Mouse (Mus musculus) stomach, embryonic 16.5 days (tissue): ENCODE results near the gene Vps72. TPM values are rescaled to one million over a fixed set of nuclear protein-coding genes. Genes with fewer than 3 reads are reported as not detected.
"Not testable (repeated sequence)": the region's sequence is repeated elsewhere in the genome, so short reads cannot be mapped to it uniquely, and the experiment has no call there.

Source experiments
- ATAC-seq: fragments of 200-750 bp; cut with Nextera tagmentation; 2 replicates; pipeline ENCODE4 v1.8.0; 2017; ENCODE audit warnings: moderate number of reproducible peaks, moderate TSS enrichment; ENCODE audit not compliant: insufficient read depth, low FRiP score
- H3K27ac ChIP-seq: fragments of 300-500 bp; sonication (generic); 2 replicates; pipeline ENCODE4 v1.5.1; 2014; ENCODE audit warnings: low read length
- H3K27me3 ChIP-seq: fragments of 300-500 bp; sonication (generic); 2 replicates; pipeline ENCODE4 v1.6.1; 2014; ENCODE audit warnings: low read length, control low read depth, mixed read lengths; ENCODE audit not compliant: control insufficient read depth, insufficient read depth
- H3K36me3 ChIP-seq: fragments of 300-500 bp; sonication (generic); 2 replicates; pipeline ENCODE4 v1.6.1; 2014; ENCODE audit warnings: low read length; ENCODE audit not compliant: control insufficient read depth, insufficient read depth
- H3K4me1 ChIP-seq: fragments of 300-500 bp; sonication (generic); 2 replicates; pipeline ENCODE4 v1.6.1; 2014; ENCODE audit warnings: low read length, control low read depth, mixed read lengths; ENCODE audit not compliant: control insufficient read depth, insufficient read depth
- H3K4me2 ChIP-seq: fragments of 300-500 bp; sonication (generic); 2 replicates; pipeline ENCODE4 v1.6.1; 2014; ENCODE audit warnings: low read depth, low read length, mixed read lengths
- H3K4me3 ChIP-seq: fragments of 300-500 bp; sonication (generic); replicated peaks from 2 replicates; pipeline ENCODE4 v1.5.1; 2014; ENCODE audit warnings: mild to moderate bottlenecking, low read length
- H3K9ac ChIP-seq: fragments of 300-500 bp; sonication (generic); 2 replicates; pipeline ENCODE4 v1.6.1; 2014; ENCODE audit warnings: low read length
- H3K9me3 ChIP-seq: fragments of 300-500 bp; sonication (generic); replicated peaks from 2 replicates; pipeline ENCODE4 v1.6.1; 2016; ENCODE audit warnings: low read length, control low read depth; ENCODE audit not compliant: control insufficient read depth
- WGBS: fragments of 180-500 bp; shearing (Covaris S2); extraction: QIAGEN DNeasy Blood & Tissue Kit; methylation state at CpG from one replicate; pipeline ENCODE4 v1.1.7; 2014; 5-methylcytosine and 5-hydroxymethylcytosine counted together
- polyA plus RNA-seq: library from polyadenylated mRNA; unstranded; fragments of >200 nt; fragmentation: Nextera tagmentation; extraction: Ambion mirVana; gene quantifications from 2 replicates; pipeline ENCODE4 v1.2.1, GENCODE M21; 2015

Gene Vps72
- polyA plus RNA-seq, 1 experiment from 2014 or later: 102 TPM

DNA sequence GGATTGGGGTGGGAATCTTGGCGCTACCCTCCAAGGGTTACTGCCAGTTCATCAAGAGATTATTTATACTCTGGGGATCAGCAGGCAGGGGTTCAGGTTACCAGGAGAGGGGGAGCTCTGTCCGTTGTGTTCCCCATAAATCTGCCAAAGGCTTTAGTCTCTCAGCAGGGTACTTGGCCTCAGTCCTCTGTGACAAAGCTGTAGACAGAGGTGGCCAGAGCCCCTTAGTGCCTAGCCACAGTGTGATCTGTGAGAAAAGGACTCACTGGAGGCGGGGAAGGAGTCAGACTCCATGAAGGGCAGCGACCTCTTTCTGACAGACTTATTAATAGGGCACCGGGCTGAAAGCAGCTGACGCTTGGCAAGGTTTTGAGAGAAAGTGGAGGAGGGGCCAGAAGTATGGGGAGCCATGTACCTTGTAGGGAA, 18.4 kb downstream of the Vps72 start:
- no peak overlapping the region for H3K4me3 ChIP-seq
- 36% methylated on average over 6 of the region's 6 CpGs for WGBS
- no peaks in the 10 kb centered on the region for H3K9me3 ChIP-seq
- H3K27ac ChIP-seq: no peak overlapping the region
- no peak for ATAC-seq
- peaks cover 15% of the 10 kb centered on the region for H3K4me1 ChIP-seq
- H3K9ac ChIP-seq: no peak overlapping the region
- H3K36me3 ChIP-seq: no peaks in the 10 kb centered on the region
- no peaks in the 10 kb centered on the region for H3K27me3 ChIP-seq
- H3K4me2 ChIP-seq: no peak overlapping the region

GRCm38 (mm10) chr3:95130081-95130480, 19.3 kb downstream of the Vps72 start:
- no peaks in the 10 kb centered on the region for H3K36me3 ChIP-seq
- no peak overlapping the region for H3K4me3 ChIP-seq
- H3K4me1 ChIP-seq: peaks cover 10% of the 10 kb centered on the region
- H3K27ac ChIP-seq: no peak overlapping the region
- no peak for ATAC-seq
- H3K4me2 ChIP-seq: no peak overlapping the region
- H3K27me3 ChIP-seq: no peaks in the 10 kb centered on the region
- H3K9ac ChIP-seq: no peak overlapping the region
- 80% methylated on average over 5 of the region's 5 CpGs for whole genome bisulfite sequencing
- no peaks in the 10 kb centered on the region for H3K9me3 ChIP-seq

- peaks cover 12% of the 10 kb centered on the region for H3K4me1 ChIP-seq
- WGBS: 93% methylated on average over 2 of the region's 2 CpGs
- not testable (repeated sequence) for H3K36me3 ChIP-seq, H3K27ac ChIP-seq, H3K9ac ChIP-seq, H3K4me3 ChIP-seq, H3K4me2 ChIP-seq, ATAC-seq, H3K27me3 ChIP-seq, H3K9me3 ChIP-seq
Measured at GRCm38 (mm10) chr3:95132389-95132788, 21.6 kb downstream of the Vps72 start.

GRCm38 (mm10) chr3:95133176-95133575, 22.4 kb downstream of the Vps72 start:
- Histone ChIP-seq H3K36me3 (no peaks in the 10 kb centered on the region), H3K27ac (peak overlapping the region; percentile 65; the same call in 1 of the 2 replicates), H3K27me3 (no peaks in the 10 kb centered on the region), H3K4me1 (peaks cover 12% of the 10 kb centered on the region), H3K4me3 (peak overlapping the region; percentile 83), H3K4me2 (peak overlapping the region; percentile 84), H3K9ac (peak overlapping the region; percentile 90), H3K9me3 (no peaks in the 10 kb centered on the region)
- ATAC-seq: no peak
- WGBS: 54% methylated on average over 11 of the region's 11 CpGs

GRCm38 (mm10) chr3:95133680-95134101, 22.9 kb downstream of the Vps72 start, which contains the start of the genes Scnm1 and Lysmd1:
Gene Scnm1 (minus strand): TSS chr3:95134011.
Gene Lysmd1 (plus strand): TSS chr3:95134088.
- peaks cover 12% of the 10 kb centered on the region for H3K4me1 ChIP-seq

DNA sequence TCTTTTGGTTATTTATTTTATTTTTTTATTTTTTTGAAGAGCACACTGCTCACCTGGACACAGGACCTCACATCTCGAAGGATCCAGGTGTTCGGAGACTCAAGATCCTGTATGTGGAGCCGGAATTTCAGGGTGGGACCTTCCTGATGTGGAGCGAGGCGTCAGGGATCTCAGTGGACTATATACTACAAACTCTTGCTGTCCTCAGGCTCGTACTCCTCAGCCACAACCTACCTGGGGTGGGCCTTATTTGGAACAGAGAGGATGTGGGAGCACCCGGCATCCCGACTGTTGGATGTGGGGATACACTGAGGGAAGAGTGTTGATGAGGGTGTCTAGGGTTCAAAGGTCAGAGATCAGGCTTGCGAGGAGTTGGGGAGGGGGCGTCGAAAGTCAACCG, 23.3 kb downstream of the Vps72 start:
- H3K4me2 ChIP-seq, H3K27me3 ChIP-seq, H3K9me3 ChIP-seq, H3K9ac ChIP-seq, H3K36me3 ChIP-seq, H3K27ac ChIP-seq: not testable (repeated sequence)
- Histone ChIP-seq H3K4me1 (peaks cover 12% of the 10 kb centered on the region), H3K4me3 (peak overlapping the region; percentile 83; the same call in 1 of the 2 replicates)
- WGBS: no CpG with 5 or more reads among the region's 12 CpGs
- peak; percentile 21; the same call in 1 of the 2 replicates for ATAC-seq

More at GRCm38 (mm10) chr3:95133680-95134101, 22.9 kb downstream of the Vps72 start, which contains the start of the genes Scnm1 and Lysmd1:
- Histone ChIP-seq H3K4me3 (peak within 1 kb of the TSS; percentile 83), H3K27me3 (no peaks in the 10 kb centered on the region), H3K36me3 (no peaks in the 10 kb centered on the region), H3K9me3 (no peaks in the 10 kb centered on the region), H3K9ac (peak within 1 kb of the TSS; percentile 90), H3K27ac (peak within 1 kb of the TSS; percentile 65), H3K4me2 (peak within 1 kb of the TSS; percentile 84)
- peak; percentile 92 for ATAC-seq
- WGBS: under 1% methylated on average over 20 of the region's 20 CpGs

DNA sequence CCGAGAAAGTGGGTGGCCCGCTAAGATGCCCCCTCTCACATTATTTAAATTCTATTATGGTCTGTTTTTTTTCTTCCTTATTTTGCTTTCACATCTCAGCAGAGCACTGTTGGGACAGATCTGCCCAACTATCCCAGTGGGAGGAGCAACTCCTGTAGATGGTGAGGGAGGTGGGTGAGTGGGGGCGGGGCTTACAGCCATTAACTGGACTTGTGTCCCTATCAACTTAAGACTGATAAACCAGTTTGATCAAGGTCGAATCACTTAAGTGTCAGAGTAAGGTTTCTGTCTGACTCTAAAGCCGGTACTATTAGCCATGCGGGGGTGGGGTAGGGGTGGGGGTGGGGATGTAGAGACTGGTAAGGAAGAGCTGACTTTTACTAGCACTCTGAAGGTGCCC, 24.2 kb downstream of the Vps72 start:
- Histone ChIP-seq H3K27ac (peak overlapping the region; percentile 49; the same call in 1 of the 2 replicates), H3K36me3 (0 out of 2 replicates have a peak, but pooled peaks cover 6% of the 10 kb centered on the region), H3K4me2 (peak overlapping the region; percentile 57), H3K4me1 (peaks cover 12% of the 10 kb centered on the region), H3K9ac (peak overlapping the region; percentile 62), H3K27me3 (no peaks in the 10 kb centered on the region), H3K4me3 (peak overlapping the region; percentile 41), H3K9me3 (no peaks in the 10 kb centered on the region)
- 18% methylated on average over 6 of the region's 6 CpGs for WGBS
- ATAC-seq: peak; percentile 53; the same call in 1 of the 2 replicates

DNA sequence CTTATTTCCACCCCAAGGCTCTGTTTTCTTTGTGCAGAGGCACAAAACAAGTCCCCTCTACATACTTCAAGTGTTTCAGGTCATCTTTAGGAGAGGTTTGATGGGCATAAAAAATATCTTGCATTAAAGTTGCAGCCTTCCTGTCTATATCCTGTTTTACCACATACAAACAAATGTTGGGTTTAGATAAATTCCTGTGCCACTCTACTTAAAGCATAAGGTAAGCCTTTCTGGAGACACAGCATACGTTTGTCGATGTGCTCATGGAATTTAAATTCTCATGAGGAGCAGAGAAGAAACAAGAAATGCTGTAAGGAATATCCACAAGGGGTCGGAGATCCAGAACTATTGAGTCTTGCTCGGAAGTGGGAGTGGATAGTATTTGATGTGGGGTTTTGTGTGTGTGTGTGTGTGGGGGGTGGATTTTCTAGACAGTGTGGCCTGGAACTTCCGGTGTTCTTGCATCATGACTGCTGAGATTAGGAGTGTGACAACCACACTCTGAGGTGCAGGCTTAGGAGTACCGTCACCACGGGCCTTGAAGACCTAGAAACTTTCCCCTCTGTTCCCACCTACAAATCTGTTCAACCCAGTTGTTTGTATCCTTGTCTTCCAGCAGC, 24.7 kb downstream of the Vps72 start:
- Histone ChIP-seq H3K36me3 (0 out of 2 replicates have a peak, but pooled peaks cover 6% of the 10 kb centered on the region), H3K4me2 (peak overlapping the region; percentile 57), H3K9me3 (no peaks in the 10 kb centered on the region), H3K4me1 (peaks cover 12% of the 10 kb centered on the region), H3K27ac (peak overlapping the region; percentile 49), H3K9ac (peak overlapping the region; percentile 39; the same call in 1 of the 2 replicates), H3K4me3 (peak overlapping the region; percentile 41), H3K27me3 (no peaks in the 10 kb centered on the region)
- no peak for ATAC-seq
- WGBS: 74% methylated on average over 7 of the region's 7 CpGs

DNA sequence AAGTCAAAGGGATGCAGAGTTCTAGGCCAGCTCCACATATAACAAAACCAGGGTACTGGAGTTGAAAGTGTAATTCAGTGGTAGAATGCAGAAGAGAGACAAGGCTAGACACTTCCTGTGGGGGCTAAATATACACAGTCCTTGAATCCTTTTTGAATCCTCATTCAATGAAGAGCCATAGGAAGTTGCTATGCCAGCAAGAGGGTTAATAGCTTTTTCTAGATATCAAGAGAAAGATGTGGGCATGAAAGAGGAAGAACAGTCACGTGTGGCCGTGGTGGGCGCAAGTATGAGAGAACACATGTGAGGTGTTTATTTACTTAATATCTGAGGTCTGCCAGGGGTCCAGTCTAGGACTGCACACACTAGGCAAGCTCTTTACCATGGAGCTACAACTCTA, 25.5 kb downstream of the Vps72 start:
- 84% methylated on average over 3 of the region's 3 CpGs for WGBS
- no peak overlapping the region for H3K4me3 ChIP-seq
- H3K27ac ChIP-seq: no peak overlapping the region
- no peak for ATAC-seq
- 0 out of 2 replicates have a peak, but pooled peaks cover 6% of the 10 kb centered on the region for H3K36me3 ChIP-seq
- H3K9me3 ChIP-seq: no peaks in the 10 kb centered on the region
- H3K27me3 ChIP-seq: no peaks in the 10 kb centered on the region
- no peak overlapping the region for H3K4me2 ChIP-seq
- H3K9ac ChIP-seq: no peak overlapping the region
- H3K4me1 ChIP-seq: peaks cover 12% of the 10 kb centered on the region
